Mouse (Mus musculus) megakaryocyte-erythroid progenitor cell, adult 5 weeks (primary cell): Measurements from ENCODE around the gene Cby1. TPM values are rescaled to one million over a fixed set of nuclear protein-coding genes. Genes with fewer than 3 reads are reported as not detected.

Experiments used
- polyA plus RNA-seq: library from polyadenylated mRNA; stranded (reverse); fragments of >175 nt; gene quantifications from 2 replicates; pipeline ENCODE4 v1.2.3, GENCODE M21; 2012

Cby1 gene
- polyA plus RNA-seq = 86.1 and 92.5 TPM in 2 replicates

DNA sequence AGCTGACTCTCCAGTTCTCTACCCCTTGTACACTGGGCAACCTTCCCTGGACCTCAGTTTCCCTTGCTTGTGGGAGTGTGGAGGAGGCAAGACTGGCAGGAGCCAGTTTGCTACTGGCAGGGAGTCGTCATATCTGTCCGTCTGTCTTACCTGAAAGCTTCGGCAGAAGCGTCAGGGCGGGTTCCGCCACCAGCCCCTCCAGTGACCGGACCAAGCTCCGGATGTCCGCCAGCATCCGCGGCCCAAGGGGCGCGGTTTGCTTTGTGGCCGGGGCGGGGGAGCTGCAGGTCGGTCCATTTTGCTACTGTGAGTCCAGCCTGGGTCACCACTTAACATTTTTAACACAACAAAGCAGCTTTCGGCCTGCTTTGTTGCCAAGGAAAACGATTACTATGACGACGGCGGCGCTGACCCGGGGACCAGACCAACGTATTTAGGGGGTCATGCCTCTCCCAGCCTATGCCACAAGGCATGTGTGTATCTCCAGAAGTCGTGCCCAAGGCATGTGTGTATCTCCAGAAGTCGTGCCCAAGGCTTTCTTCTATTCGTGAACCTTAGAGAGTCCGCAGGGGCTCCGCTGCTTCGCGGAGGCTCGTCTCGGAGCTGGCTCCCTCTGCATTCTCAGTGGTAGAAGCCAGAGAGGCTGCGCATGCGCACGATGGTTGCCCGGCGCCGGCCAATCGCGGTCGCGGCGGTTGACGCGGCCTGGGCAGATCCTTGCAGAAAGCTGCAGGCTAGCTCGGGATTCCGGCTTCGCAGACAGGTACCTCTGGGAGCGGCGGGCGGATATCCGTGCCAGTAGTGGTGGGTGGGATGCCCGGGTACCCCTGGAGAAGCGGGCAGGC, at the start of gene Cby1, which contains the start of gene Fam227a:
Cby1 (plus strand) TSS at position 669 of the 845 bp plus-strand sequence.
Fam227a (minus strand) TSS at position 426 of the 845 bp plus-strand sequence.

GRCm38 (mm10) chr15:79670249-79670971, 11.4 kb downstream of the Cby1 start, which contains the start of gene Tomm22:
TSS of gene Tomm22 (plus strand) at chr15:79670861.

DNA sequence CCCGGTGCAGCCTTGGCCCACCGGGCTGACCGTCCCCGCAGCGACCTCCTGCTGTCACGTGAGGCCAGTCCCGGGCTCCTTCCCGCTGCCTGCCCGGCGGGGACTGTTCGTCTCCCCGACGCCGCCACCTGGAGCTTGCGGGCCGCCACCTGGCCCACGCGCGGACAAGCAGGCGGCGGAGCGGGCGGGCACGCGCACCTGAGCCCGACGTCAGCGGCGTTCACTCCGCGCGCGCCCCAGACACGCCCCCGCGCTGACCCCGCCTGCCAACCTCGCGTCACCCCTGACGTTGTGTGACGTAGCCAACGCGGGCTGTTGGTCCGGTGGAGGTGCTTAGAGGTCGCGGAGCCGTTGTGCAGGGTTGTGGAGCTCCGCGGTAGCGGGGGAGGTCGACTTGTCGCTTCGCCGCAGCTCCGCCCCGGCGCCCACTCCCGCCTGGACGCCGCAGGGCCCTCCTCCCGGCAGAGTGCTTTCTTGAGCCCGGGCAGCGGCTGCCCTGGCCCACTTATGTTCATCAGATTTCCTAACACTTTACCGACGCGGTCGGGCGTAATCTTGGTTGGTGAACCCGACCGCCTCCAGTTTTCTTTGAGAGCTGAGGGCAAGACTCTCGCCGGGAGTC, 28.8 kb downstream of the Cby1 start, which contains the start of gene Josd1:
Josd1 (minus strand) TSS at position 274 of the 622 bp plus-strand sequence.

DNA sequence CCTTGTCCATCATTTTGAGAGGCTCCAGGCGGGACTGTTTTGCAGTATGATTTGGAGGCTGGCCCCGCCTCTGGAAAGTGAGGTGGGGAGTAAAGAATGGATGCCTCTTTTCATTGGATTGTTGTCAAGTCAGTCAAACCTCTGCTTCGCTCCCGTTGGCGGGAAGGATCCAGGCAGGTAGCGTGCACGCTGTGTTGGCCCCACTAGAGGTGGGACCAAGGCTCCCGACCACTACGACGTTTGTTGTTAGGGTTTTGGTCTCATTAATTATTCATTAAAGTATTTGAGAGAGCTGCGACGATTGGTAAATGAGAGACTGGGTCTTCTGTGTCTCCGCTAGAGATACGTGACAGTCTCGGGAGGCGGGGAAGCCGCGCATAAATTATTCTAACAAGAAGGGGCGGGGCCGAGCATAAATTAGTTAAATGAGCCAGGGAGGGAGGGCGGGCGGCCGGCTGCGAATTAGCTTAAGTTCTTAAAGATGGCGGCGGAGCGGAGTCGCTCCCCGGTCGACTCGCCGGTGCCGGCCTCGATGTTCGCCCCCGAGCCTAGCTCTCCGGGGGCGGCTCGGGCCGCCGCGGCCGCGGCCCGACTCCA, 31.5 kb downstream of the Cby1 start, which contains the start of gene Gtpbp1:
Gtpbp1 (plus strand) TSS at position 420 of the 597 bp plus-strand sequence.

Other genes starting within 250 kb of the Cby1 start
- gene Csnk1e, start 203.6 kb upstream of the Cby1 start, polyA plus RNA-seq = 104 and 129 TPM in 2 replicates
- not detected in 2 replicates for gene Kcnj4, start 154.0 kb upstream of the Cby1 start, polyA plus RNA-seq
- 0.09 and 0.10 TPM in 2 replicates for gene Kdelr3, start 142.8 kb upstream of the Cby1 start, polyA plus RNA-seq
- 52.5 and 61.6 TPM in 2 replicates for gene Ddx17, start 112.5 kb upstream of the Cby1 start, polyA plus RNA-seq
- 0.32 and 0.35 TPM in 2 replicates for gene Dmc1, start 54.1 kb upstream of the Cby1 start, polyA plus RNA-seq
- gene Fam227a, start 243 bp upstream of the Cby1 start, polyA plus RNA-seq = 0.09 and 0.74 TPM in 2 replicates
- gene Tomm22, start 11.7 kb downstream of the Cby1 start, polyA plus RNA-seq = 117 and 125 TPM in 2 replicates
- gene Josd1, start 28.7 kb downstream of the Cby1 start, polyA plus RNA-seq = 18.6 and 18.7 TPM in 2 replicates
- gene Gtpbp1, start 31.6 kb downstream of the Cby1 start, polyA plus RNA-seq = 103 and 127 TPM in 2 replicates
- gene Sun2, start 83.3 kb downstream of the Cby1 start, polyA plus RNA-seq = 376 and 440 TPM in 2 replicates
- 37.5 and 46.8 TPM in 2 replicates for gene Dnal4, start 118.7 kb downstream of the Cby1 start, polyA plus RNA-seq
- gene Nptxr, start 145.6 kb downstream of the Cby1 start, polyA plus RNA-seq = 1.1 and 1.4 TPM in 2 replicates
- gene Npcd, start 175.0 kb downstream of the Cby1 start, polyA plus RNA-seq = 0.50 and 0.81 TPM in 2 replicates
- gene Cbx6, start 175.5 kb downstream of the Cby1 start, polyA plus RNA-seq = 50.6 and 54.9 TPM in 2 replicates
- 13.1 and 15.8 TPM in 2 replicates for gene Apobec3, start 232.5 kb downstream of the Cby1 start, polyA plus RNA-seq